Mouse (Mus musculus) retina, postnatal 7 days (tissue): ENCODE results near the gene Nudt16l1.

ENCODE experiments used
- DNase-seq: peaks from one replicate; pipeline ENCODE4 v3.0.0-alpha.2; 2012; ENCODE audit warnings: low read depth, low spot score

The Nudt16l1 gene

GRCm38 (mm10) chr16:4913783-4914735, 24.5 kb upstream of the Nudt16l1 start:
- peak; percentile 65 for DNase-seq

- DNase-seq = no peak
Measured at GRCm38 (mm10) chr16:4915931-4916330, 22.6 kb upstream of the Nudt16l1 start.

GRCm38 (mm10) chr16:4916608-4917007, 22.0 kb upstream of the Nudt16l1 start:
- no peak for DNase-seq

DNA sequence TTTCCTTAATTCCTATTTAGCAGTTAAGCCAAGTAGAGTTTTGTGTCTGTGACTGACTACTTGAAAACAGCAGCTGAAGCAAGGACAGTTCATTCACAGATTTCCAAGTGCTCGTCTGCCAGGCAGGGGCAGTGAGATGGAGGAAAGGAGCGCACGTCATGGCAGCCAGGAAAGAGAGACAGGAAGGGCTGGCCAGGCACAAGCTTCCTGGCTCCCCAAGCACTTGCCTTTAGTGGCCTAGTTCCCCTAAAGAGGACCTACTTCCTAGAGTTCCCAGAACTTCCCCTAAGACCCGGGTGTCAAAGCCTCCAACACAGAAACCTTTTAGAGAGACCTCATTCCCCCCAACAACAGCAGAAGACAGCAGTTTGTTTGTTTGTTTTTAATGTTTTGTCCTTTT, 18.0 kb upstream of the Nudt16l1 start:
- no peak for DNase-seq

- no peak for DNase-seq
Measured at GRCm38 (mm10) chr16:4922481-4922880, 16.1 kb upstream of the Nudt16l1 start.

DNA sequence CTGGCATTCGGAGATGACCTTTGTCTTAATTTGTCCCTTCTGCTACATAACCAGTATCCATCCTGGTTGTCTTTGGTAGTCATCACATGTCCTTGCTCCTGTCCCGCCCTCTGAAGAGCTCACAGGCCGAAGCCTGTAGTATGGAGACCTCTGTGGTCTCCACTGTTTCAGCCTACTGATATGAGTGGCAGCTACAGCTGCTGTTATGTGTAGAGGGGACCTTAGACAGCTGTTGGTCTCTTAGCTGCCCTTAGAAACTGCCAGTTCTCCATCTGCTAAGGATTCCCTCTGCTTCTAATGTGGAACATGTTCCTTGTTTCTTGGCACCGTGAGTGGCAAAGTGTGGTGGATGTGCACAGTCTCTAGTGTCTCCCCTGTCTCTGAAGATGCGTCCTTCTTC, 14.6 kb upstream of the Nudt16l1 start:
- no peak for DNase-seq

- no peak for DNase-seq
Measured at GRCm38 (mm10) chr16:4927967-4928366, 10.6 kb upstream of the Nudt16l1 start.

GRCm38 (mm10) chr16:4928474-4928873, 10.1 kb upstream of the Nudt16l1 start:
- no peak for DNase-seq

GRCm38 (mm10) chr16:4932429-4932828, 6.1 kb upstream of the Nudt16l1 start:
- no peak for DNase-seq

- no peak for DNase-seq
Measured at GRCm38 (mm10) chr16:4935430-4935829, 3.1 kb upstream of the Nudt16l1 start.

DNA sequence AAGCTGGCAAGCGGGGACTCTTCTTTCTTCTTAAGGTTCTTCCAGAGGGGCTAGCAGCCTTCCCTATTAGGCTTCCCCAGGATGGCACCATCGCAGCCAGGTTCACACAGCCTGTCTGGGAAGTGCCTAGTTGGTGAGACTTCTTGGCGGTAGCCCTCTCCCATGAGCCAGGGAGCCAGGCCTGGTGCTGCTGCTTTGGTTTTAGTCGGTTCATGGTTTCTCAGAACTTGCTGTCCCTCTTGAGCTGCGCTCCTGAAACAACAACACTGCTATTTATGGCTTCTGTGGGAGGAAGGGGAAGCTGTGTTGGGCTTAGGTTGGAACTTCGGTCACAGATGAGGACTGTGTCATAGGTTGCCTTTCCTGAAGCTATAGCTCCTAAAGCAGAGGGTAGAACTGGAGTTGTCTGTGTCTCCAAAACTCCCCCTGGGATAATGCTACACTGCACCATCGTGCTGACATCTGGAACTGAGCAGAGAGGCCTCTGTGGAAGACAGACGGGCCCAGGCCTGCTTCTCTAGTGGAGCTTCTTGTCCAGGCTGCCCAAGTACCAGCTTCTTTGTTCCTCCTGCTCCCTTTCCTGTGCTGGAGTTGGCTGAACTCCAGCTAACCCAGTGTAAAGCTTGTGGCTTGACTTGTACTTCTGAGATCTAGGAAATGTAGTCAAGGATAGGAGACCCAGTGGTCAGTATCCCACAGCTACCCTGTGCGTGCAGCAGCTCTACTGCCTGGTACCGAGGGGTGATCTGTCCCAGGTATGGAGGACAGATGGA, 2.4 kb upstream of the Nudt16l1 start:
- no peak for DNase-seq

- no peak for DNase-seq
Measured at GRCm38 (mm10) chr16:4937351-4938190, 990 bp upstream of the Nudt16l1 start.

GRCm38 (mm10) chr16:4938989-4939388, 428 bp downstream of the Nudt16l1 start:
- DNase-seq = peak; percentile 91

DNA sequence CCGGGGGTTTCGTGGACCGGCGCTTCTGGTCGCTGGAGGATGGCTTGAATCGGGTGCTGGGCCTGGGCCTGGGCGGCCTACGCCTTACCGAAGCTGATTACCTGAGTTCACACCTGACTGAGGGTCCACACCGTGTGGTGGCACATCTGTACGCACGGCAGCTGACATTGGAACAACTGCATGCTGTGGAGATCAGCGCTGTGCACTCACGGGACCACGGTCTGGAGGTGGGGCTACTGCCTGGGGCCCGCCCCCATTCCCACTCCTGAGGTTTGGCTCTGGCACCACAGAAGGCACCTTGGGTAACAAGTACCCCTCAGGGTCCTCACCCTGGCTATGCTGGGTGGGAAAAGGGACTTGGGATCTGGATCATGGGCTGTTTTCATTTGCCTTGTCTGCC, 851 bp downstream of the Nudt16l1 start:
- DNase-seq = no peak

- DNase-seq = no peak
Measured at GRCm38 (mm10) chr16:4940311-4940850, 1.8 kb downstream of the Nudt16l1 start.

- DNase-seq = no peak
Measured at GRCm38 (mm10) chr16:4941016-4941415, 2.5 kb downstream of the Nudt16l1 start.

DNA sequence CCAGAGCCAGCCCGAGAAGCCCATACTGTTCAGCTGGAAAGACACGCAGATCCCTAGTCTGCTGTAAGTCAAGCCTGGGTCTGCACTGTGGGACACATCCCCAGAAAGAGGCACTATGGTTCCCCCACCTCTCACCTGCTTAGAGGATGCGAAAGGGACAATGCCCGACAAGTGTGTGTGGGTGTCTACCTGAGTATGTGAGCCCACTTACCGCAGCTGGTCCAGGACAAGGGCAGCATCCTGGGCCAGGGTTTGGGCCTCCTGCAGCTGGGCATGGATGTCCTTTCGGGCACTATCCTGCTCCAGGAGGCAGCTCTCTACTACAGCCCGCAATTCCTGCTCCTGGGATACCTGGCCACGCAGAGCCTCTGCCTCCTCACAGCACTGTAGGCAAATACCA, 4.3 kb downstream of the Nudt16l1 start:
- no peak for DNase-seq

- DNase-seq = no peak
Measured at GRCm38 (mm10) chr16:4943431-4943830, 4.9 kb downstream of the Nudt16l1 start.

- no peak for DNase-seq
Measured at GRCm38 (mm10) chr16:4945415-4945814, 6.9 kb downstream of the Nudt16l1 start.

DNA sequence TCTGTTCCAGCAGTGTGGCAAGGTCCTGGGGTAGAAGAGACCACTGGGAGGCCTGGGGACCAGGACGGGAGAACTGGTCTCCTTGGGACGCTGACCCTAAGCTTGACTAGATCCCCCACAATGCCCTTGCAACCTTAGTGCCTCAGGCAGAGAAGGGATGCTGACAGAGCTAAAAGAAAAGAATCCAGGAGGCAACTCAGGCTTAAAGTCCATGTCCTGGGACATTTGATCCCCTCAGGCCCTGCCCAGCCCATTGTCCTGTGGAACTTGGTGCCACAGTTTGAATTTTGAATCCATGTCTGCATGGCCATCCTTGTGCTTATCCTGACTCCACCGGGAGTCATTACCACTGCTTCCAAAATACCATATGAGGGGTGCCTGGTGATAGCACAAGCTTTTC, 7.6 kb downstream of the Nudt16l1 start:
- DNase-seq = no peak

GRCm38 (mm10) chr16:4947378-4947777, 8.8 kb downstream of the Nudt16l1 start:
- DNase-seq = no peak
